Mouse (Mus musculus) monocyte, adult 5-6 weeks (primary cell): ENCODE measurements around the gene Crhbp. TPM values are rescaled to one million over a fixed set of nuclear protein-coding genes. Genes with fewer than 3 reads are reported as not detected.
A peak's percentile ranks its signal among the peaks of the same experiment; 100 is the strongest.

Source experiments
- ATAC-seq: fragments of 153-309, 156-312 bp; replicated peaks from 2 replicates; pipeline ENCODE4 v1.8.0; 2017; ENCODE audit warnings: mild to moderate bottlenecking; ENCODE audit not compliant: low TSS enrichment, insufficient number of reproducible peaks, severe bottlenecking, poor library complexity, low FRiP score
- total RNA-seq: library from RNA; stranded (forward); fragments of 200-1000, 200-491, 200-594 nt; gene quantifications from 3 replicates; pipeline ENCODE4 v1.2.3, GENCODE M21; 2017

Gene Crhbp
- total RNA-seq: not detected in 3 replicates

DNA sequence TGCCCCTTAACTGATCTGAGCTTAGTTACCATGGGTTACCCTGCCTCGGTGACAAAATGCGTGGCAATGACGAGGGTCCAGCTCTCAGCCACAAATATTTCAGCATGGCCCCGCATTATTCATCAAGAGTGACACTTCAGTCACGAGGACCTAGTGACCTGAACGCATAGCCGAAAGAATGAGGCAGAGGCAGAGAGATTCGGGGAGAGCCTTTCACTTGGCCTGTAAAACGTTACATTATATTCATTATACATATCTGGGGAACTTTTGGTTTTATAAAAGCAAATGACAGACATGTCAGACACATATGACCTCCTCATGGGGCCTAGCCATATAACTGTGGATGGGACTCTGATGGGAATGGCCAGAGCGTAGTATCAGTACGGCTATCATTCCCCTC is at the start of gene Crhbp:
Gene Crhbp (minus strand): TSS at position 101 of the 400 bp plus-strand sequence.
- ATAC-seq: no peak

DNA sequence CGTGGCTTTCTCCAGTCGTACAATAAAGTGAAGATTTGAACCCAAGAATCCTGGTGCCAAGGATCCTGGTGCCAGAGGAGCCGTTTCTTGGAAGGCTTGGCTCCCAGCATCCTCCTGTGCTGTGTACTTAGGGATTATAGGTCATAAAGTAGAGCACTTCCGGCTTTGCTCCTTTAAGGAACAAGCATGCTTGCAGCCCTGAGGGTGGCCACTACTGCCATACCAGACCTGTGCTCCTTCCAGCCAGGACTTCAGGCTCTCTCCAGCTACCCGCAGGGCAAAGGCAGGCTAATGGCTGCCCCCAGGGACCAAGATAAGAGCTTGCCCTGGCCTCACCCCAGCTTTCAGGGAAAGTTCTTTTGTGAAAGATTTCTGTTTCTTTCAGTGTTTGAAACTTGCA is 48.6 kb upstream of the Crhbp start:
- no peak for ATAC-seq

DNA sequence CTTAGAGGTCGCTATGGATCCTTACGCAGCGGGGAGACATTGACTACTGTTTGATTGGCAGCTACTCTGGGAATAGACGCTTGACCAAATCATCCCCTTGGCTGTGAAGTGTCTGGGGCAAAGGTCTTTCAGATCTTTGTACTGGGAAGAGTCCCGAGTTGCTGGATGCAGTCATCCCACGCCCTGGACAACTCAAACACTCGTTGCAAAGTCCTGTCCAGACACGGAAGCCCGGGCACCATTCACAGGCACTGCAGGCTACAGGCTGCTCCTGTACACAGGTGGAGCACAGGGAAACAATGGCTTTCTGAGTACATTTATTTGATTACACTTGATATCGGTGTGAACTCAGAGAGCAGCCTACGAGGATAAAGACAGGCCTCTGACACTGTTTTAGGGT is 46.6 kb upstream of the Crhbp start:
- no peak for ATAC-seq

DNA sequence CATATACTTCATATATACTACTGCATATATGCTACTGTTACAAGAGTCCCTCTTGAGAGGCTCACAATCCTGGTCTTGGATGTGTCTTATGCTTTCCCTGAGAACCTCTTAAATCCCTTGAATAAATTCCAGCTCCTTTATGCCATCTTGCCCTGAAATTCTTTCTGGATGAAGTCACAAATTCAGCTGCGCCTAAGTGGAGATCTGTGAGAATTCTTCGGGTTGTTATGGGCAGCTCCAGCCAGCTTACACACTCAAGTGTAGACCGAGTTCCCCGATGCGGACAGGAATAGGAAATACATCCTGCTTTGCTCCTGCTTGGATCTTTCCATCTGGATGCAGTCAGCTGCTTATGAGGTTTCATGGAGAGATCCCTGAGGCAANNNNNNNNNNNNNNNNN is 39.9 kb upstream of the Crhbp start:
- ATAC-seq: no peak

DNA sequence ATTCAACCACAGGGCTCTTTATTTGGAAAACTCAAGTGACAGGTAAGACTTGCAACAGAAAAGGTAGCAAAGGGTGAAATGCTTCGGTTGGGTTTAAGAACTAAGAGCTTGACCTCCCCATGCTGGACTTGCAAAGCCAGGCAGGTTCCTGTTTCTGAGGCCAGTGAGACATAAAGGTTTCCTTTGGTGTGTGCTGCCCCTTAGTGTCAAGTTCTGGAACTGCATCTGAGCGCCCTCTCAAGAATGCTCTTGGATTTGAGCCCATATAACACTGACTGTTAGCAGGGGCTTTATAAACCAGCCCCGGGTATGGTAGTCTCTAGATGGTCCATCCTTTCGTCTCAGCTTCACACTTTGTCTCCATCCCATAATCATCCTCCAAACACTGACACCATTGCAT is 36.7 kb upstream of the Crhbp start:
- ATAC-seq: peak; percentile 85

DNA sequence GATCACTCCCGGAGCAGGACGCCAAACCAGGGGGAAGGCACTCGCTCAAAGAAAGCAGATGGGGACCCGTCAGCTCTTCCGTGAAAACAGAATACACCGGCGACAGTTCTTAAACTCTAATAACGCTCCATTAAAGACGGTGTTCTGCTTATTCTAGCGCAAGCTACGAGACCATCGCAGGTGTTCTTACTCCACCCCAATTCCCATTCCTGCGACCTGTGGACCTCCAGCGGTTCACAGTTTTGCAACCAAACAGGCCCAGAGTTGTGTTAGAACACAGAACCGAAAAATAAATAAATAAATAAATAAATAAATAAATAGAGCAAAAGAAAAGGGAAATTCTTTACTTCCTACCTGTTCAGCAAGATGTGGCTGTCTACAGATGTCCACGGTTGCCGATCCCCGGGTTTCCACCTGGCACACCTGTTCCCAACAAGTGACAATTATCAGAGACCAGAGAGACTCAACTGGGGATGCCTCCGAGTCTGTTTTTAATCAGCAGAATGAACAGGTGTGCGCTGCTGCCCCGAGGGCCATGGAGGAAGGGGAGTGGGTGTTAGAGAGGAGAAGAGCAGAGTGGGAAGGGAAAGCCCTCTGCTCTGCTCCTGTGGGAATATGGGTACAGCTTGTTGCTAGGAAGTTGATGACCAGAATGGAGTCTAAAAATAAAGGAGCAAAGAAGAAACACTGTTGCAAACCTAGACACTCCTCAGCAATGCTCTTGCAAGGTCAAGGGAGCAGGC is 34.1 kb upstream of the Crhbp start, which contains the start of gene S100z:
Gene S100z (minus strand): TSS at position 51 of the 743 bp plus-strand sequence.
- ATAC-seq: no peak

DNA sequence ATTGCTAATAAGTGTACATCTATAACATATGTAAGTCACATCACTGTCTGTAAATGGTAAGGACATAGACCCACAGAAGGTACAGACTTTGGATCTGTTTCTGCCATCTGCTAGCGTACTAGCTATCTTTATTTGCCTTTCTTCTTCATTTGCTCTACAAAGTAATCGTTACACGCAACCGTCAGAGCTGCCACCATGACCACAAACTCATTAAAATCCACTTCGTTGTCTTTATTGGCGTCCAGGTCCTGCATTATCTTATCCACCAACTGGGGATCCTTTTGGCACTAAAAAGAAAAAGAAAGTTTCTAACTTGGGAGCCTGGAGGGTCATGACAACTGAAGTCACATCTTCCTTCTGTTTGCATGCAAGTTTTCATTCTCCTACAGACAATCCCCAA is 32.4 kb upstream of the Crhbp start:
- ATAC-seq: no peak

DNA sequence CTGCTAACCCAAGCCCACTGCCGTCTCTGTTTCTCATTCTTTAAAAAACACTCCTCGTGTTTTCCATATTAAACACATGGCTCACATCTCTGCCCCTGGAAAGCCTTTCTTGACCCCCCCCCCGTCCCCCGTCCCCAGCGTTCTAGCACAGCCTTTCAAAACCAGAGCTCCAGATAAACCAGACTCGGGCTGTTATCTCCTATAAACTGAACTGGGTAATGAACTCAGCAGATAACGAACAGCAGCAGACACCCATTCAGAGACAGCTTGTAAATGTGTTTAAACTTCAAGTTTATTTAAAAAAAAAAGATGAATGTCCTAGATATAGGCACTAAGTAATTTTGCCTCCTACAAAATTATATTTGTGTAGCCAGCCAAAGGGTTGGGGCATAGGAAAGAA is 30.4 kb upstream of the Crhbp start:
- ATAC-seq: no peak

DNA sequence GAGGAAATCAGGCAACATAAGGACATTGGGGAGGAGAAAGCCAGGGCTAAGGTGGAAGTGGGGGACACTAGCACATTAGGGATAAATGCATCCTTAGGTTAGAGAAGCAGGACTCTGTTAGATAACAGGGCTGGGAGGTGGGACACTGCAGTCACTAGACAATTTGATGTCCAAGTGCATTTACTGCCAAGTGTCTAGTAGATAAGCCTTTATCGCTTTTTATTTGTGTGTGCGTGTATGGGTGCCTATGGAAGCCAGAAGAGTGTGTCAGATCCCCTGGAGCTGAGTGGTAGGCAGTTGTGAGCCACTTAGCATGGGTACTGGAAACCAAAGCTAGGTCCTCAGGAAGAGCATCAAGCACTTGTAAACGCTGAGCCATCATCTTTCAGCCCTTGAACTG is 29.6 kb upstream of the Crhbp start:
- ATAC-seq: no peak

DNA sequence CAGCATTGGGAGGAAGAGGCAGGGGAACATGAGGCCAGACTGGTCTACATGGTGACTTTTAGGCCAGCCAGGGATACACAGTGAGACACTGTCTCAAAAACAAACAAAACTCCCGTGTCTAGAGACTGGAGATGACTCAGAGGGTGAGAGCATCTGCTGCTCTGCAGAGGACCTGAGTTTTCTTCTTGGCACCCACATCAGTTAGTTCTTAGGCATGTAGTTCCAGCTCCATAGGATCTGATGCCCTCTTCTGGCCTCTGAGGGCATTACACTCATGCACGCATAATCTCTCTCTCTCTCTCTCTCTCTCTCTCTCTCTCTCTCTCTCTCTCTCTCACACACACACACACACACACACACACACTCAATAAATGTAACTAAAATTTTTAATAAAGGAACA is 26.2 kb upstream of the Crhbp start:
- no peak for ATAC-seq

DNA sequence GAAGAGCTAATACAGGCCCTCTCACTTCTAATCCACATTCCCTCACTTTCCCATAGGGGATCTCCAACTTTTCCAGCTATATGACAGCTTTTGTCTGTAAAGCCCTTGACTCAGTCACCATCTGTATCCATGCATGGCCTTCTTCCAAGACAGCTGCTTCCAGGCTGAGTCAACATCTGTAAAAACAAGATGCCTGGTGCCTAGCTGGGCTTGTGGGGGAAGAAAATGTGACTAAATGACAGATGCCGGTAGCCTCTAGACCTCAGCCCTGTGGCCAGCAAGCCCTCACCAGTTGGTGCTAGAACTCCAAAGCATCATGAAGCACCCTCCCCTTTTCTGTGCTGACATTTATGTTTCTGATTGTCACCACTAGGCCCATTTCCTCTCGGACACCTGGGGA is 6.8 kb upstream of the Crhbp start:
- no peak for ATAC-seq

DNA sequence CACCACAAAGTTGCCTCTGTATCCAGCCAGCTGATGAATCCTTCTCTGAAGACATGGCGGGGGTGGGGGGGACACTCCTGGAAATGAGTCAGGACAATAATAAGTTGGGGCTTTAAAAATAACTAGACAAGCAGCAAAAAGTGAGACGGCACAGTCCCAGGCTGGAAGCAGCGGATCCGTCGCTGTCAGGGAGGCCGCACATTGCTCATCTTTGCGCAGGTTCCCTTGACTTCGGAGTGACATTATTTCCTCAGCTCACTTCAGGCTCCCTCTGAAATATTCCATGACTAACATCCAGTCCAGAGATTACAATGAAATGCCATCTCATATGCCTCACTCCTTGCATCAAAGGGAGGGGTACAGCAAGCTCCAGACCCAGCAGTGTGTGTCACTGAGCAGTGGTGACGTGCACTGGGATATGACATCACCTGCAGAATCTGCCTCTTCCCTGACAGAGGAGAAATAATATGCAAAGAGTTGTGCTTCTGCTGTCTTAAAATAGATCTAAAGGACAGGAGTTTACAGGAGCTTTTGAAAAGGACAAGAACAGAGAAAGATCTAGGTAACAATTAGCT is 6.0 kb upstream of the Crhbp start:
- ATAC-seq: no peak

DNA sequence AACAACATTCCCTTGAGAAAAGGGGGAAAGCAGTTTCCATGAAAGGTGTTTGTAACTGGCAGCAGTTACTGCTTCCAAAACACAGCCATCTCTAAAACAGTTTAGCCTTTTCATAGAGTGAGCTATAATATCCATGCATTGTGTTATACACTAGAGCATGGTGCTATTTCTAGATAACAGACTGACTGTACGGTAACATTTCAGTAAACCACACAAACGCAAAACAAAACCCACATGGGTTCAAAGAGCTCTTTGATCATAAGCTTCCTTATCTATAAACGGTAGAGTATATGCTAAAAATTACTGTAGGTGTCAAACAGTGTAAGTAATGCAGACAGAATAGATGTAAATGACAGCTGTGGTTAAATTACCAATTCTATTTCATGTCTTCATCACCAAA is 5.0 kb upstream of the Crhbp start:
- no peak for ATAC-seq

DNA sequence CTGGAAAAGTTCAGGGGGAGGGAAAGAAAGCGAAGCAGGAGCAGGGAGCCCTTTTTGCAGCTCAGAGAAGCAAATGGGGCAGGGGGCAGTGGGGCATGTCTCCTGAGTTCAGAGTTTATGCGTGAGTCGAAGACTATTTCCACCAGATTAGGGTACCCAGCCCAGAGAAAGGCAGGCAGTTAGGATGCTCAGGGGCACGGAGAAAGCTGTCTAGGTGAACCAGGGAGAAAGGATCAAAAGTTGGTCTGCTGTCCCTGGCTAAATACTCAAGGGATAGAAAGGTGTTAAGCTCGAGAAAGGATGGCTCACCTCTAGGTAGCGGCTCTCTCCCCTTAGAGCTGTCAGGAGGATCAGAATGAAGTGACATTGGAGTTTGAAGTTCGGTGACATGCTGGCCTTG is 433 bp downstream of the Crhbp start:
- ATAC-seq: no peak

DNA sequence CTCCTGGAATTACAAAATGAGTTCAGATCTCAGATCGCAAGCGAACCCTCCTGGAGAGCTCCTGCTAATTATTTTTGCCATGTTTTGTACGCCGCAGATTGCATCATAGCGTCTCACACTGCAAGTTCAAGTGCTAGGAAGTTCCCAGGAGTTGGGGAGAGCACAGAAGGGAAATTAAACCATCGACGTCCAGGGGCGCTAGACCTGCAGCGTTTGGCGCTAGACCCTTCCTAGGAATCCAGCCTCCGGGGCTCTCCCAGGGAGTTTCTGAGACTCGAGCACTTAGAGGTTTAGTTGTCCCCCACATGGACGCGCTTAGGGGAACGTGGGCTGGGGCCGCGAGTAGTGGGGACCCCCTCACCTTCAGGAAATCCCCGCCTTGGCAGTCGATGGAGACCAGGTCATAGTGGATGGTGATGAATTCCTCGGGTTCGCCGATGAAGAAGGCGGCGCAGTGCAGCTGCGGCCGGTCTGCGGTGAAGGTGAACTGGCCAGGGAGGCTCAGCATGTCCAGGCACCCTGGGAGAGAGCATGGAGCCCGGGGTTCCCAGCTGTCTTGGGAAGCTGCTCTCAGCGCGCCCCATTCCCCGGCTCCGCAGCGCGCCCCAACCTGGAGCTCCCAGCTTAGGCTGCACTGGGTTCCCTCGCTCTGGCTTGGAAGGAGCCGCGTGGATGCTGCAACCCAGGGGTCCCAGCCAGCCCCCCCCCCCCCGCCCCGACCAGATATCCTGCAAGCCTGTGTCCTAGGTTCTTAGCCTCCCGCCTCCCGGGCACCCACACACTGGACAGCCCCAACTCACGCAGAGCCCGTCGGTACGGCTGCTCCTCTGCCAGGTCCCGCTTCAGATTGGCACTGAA is 1.1 kb downstream of the Crhbp start:
- ATAC-seq: no peak

DNA sequence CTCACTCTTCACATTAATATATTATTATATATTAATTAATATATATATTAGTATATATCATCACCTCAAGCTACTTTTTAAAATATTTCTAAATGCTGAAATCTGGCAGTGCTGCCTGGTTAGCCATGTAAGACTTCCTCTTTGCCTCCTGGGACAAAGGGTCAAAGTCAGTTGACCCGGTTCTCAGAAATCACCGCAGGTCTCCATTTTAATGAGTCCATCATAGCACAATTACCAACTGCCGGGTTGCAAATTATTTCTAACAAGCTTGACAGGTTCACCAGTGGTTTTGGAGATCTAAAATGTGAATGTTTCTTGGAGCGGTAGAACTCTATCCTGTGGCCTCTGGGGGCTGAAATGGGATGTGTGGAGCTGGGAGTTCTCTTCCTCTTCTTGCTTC is 1.8 kb downstream of the Crhbp start:
- ATAC-seq: no peak

DNA sequence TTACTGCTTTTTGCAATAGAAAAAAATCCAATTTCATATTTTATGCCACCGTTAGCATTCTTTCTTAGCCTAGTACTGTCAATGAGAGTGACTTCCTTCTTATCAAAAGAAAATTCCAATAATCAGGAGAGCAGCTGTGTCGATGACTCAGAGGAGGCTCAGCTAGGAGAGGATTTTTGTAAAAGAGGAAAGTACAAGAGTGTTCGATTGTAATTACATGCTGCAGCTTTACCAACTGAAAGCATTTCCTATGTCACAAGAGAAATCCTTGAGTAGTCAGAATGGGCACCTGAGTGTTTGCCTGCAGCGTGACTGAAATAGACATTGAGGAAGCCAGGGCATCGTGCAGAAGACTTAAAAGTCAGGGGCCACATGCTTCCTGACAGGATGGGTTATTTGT is 5.2 kb downstream of the Crhbp start:
- ATAC-seq: no peak

DNA sequence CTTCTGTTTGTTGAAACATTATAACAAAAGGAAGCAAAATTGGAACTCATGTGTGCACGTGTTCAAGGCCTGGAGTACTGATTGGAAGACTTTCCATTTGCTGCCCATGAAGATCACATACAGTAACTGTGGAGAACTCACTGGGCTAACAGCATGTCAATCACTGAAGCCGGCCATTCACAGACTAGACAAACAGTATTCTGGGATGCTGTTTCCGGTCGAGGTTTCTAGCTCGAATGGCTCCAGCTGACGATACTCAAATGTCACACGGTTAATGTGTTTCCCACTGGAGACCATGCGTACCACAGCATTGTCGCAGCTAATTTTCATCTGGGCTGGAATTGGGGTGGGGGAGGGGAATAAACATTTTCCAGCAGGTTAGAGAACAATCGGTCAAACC is 13.0 kb downstream of the Crhbp start:
- ATAC-seq: no peak

DNA sequence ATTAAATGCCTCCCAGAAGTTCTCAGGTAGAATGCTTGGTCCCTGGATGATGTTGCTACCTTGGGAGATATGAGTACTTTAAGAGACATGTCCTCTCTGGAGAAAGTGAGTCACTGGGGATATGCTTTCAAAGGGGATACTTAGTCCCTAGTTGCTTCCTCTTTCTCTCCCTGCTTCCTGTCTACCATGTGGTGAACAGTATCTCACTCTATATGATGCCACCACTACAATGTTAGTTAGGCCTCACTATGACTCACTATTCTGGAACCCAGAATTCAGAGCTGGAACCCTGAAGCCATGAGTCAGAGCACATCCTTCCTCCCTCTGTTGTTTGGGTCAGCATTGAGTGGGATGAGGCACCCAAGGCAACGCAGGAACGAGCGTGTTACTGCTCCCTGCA is 17.2 kb downstream of the Crhbp start:
- no peak for ATAC-seq

DNA sequence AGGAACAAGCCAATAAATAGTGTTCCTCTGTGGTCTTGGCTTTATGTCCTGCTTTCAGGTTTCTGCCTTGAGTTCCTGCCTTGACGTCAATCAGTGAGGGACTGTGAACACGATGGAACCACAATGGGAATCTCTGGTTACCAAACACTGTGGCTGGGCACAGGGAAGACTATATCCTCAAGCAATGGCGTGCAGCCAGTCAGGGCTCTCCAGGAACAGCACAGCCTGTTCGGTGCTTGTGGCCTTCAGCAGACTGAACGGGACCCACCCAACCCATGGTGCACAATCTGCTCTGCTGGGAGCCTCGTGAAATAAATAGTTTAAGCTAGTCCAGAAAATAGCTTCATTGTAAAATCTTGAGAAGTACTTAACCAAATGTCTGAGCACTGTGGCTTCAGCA is 18.3 kb downstream of the Crhbp start:
- ATAC-seq: no peak
